Mouse (Mus musculus): ENCODE results near the gene Tbcd. TPM values are rescaled to one million over a fixed set of nuclear protein-coding genes. Genes with fewer than 3 reads are reported as not detected.

Gene Tbcd
- total and polyA plus RNA-seq, 3 experiments: 62.1 to 86.7 (median 70.4) TPM

- H3K36me3 ChIP-seq (replicated peaks in 1 of 2; ENCODE audit: control insufficient read depth in 1 of 2, insufficient read depth in 1 of 2, low read length in 1 of 2): peaks cover 41 to 94% of the 10 kb centered on the region in 2 experiments
- dilution Hi-C loops (cut with MboI; ENCODE audit: extremely low pct_ligation_motif_present, extremely low pct_unique_long_range_greater_than_20kb, low sequenced_read_pairs): no loop called here
- H3K4me3 ChIP-seq (replicated peaks in 1 of 3; ENCODE audit: low read depth in 2 of 3, low read length in 2 of 3, poor library complexity in 1 of 3): no peak overlapping the region
- H3K4me1 ChIP-seq (ENCODE audit: control insufficient read depth in 1 of 2, insufficient read depth in 2 of 2): peaks cover 0 to 14% of the 10 kb centered on the region in 2 experiments; a peak in 1 of 4 replicates
- DNase-seq (ENCODE audit: extremely low read depth): no peak
- no peaks in the 10 kb centered on the region for H3K27me3 ChIP-seq (replicated peaks)
- H3K9ac ChIP-seq (ENCODE audit: insufficient read depth, low read depth): no peak overlapping the region
- H3K4me2 ChIP-seq (ENCODE audit: insufficient read depth, low read depth, poor library complexity, severe bottlenecking): no peak overlapping the region
- H3K79me2 ChIP-seq (replicated peaks; ENCODE audit: control insufficient read depth, extremely low read depth, insufficient read depth, poor library complexity, severe bottlenecking): no peaks in the 10 kb centered on the region
- H3K9me3 ChIP-seq (replicated peaks; ENCODE audit: low read length): no peaks in the 10 kb centered on the region
- TF ChIP-seq USF1 (IDR thresholded peaks at IDR 0.05; ENCODE audit: low read depth, low read length) (no peak), NRF1 (IDR thresholded peaks at IDR 0.05; ENCODE audit: low read depth, low read length) (no peak), SMC3 (IDR thresholded peaks at IDR 0.05; ENCODE audit: low read depth, low read length) (no peak), ZNF384 (IDR thresholded peaks at IDR 0.05; ENCODE audit: low read depth, low read length) (no peak), ELF1 (IDR thresholded peaks at IDR 0.05; ENCODE audit: low read depth, low read length) (no peak), PAX5 (IDR thresholded peaks at IDR 0.05; ENCODE audit: low read length) (no peak), IRF4 (IDR thresholded peaks at IDR 0.05; ENCODE audit: low read depth, low read length) (no peak), JUND (conservative IDR thresholded peaks at IDR 0.05; ENCODE audit: low read depth, low read length) (no peak), MEF2A (IDR thresholded peaks at IDR 0.05; ENCODE audit: borderline replicate concordance, low read depth, low read length) (no peak), TCF12 (IDR thresholded peaks at IDR 0.05; ENCODE audit: low read depth, low read length) (no peak), EP300 (IDR thresholded peaks at IDR 0.05; ENCODE audit: low read length) (no peak), RCOR1 (conservative IDR thresholded peaks at IDR 0.05; ENCODE audit: low read depth, low read length) (no peak), CTCF (conservative IDR thresholded peaks at IDR 0.05 in 1 of 2, IDR thresholded peaks at IDR 0.05 in 1 of 2; ENCODE audit: low read depth in 2 of 2, low read length in 2 of 2) (no peak)
- no peak overlapping the region for H3K27ac ChIP-seq (ENCODE audit: insufficient read depth, low read depth)
- in situ Hi-C loops (cut with MboI; ENCODE audit: low pct_ligation_motif_present, low pct_unique_long_range_greater_than_20kb, low sequenced_read_pairs): no loop called here
Observed at GRCm38 (mm10) chr11:121500595-121500994, 48.8 kb downstream of the Tbcd start.

GRCm38 (mm10) chr11:121501525-121501924 is 49.8 kb downstream of the Tbcd start:
- dilution Hi-C loops (cut with MboI; ENCODE audit: extremely low pct_ligation_motif_present, extremely low pct_unique_long_range_greater_than_20kb, low sequenced_read_pairs): no loop called here
- Histone ChIP-seq H3K4me2 (ENCODE audit: insufficient read depth, low read depth, poor library complexity, severe bottlenecking) (no peak overlapping the region), H3K4me3 (replicated peaks in 1 of 3; ENCODE audit: low read depth in 2 of 3, low read length in 2 of 3, poor library complexity in 1 of 3) (no peak overlapping the region), H3K9me3 (replicated peaks; ENCODE audit: low read length) (no peaks in the 10 kb centered on the region), H3K4me1 (ENCODE audit: control insufficient read depth in 1 of 2, insufficient read depth in 2 of 2) (peaks cover 0 to 14% of the 10 kb centered on the region in 2 experiments; a peak in 1 of 4 replicates), H3K36me3 (replicated peaks in 1 of 2; ENCODE audit: control insufficient read depth in 1 of 2, insufficient read depth in 1 of 2, low read length in 1 of 2) (peaks cover 43 to 94% of the 10 kb centered on the region in 2 experiments), H3K79me2 (replicated peaks; ENCODE audit: control insufficient read depth, extremely low read depth, insufficient read depth, poor library complexity, severe bottlenecking) (no peaks in the 10 kb centered on the region), H3K9ac (ENCODE audit: insufficient read depth, low read depth) (no peak overlapping the region), H3K27ac (ENCODE audit: insufficient read depth, low read depth) (no peak overlapping the region), H3K27me3 (replicated peaks) (no peaks in the 10 kb centered on the region)
- no peak for DNase-seq (ENCODE audit: extremely low read depth)
- TF ChIP-seq ELF1 (IDR thresholded peaks at IDR 0.05; ENCODE audit: low read depth, low read length) (no peak), KAT2A (IDR thresholded peaks at IDR 0.05; ENCODE audit: insufficient replicate concordance, low read length) (no peak), JUN (IDR thresholded peaks at IDR 0.05; ENCODE audit: insufficient read depth, low read depth, low read length) (no peak), POLR2A (IDR thresholded peaks at IDR 0.05; ENCODE audit: low read depth, low read length) (no peak), GABPA (IDR thresholded peaks at IDR 0.05; ENCODE audit: insufficient replicate concordance, low read depth, low read length) (no peak), TBP (conservative IDR thresholded peaks at IDR 0.05; ENCODE audit: low read depth, low read length) (no peak), RCOR1 (conservative IDR thresholded peaks at IDR 0.05; ENCODE audit: low read depth, low read length) (no peak), PAX5 (IDR thresholded peaks at IDR 0.05; ENCODE audit: low read length) (no peak), SIN3A (IDR thresholded peaks at IDR 0.05; ENCODE audit: low read length) (no peak), IRF4 (IDR thresholded peaks at IDR 0.05; ENCODE audit: low read depth, low read length) (no peak), EP300 (IDR thresholded peaks at IDR 0.05; ENCODE audit: low read length) (no peak), NELFE (IDR thresholded peaks at IDR 0.05; ENCODE audit: low read depth, low read length) (no peak), E2F4 (IDR thresholded peaks at IDR 0.05; ENCODE audit: insufficient replicate concordance, low read depth, low read length) (no peak), HCFC1 (IDR thresholded peaks at IDR 0.05; ENCODE audit: low read depth, low read length) (no peak), BHLHE40 (IDR thresholded peaks at IDR 0.05; ENCODE audit: low read depth, low read length) (no peak), TCF12 (IDR thresholded peaks at IDR 0.05; ENCODE audit: low read depth, low read length) (no peak), MAFK (IDR thresholded peaks at IDR 0.05; ENCODE audit: insufficient replicate concordance, low read length) (no peak), ZNF384 (IDR thresholded peaks at IDR 0.05; ENCODE audit: low read depth, low read length) (no peak), JUND (conservative IDR thresholded peaks at IDR 0.05; ENCODE audit: low read depth, low read length) (no peak), USF1 (IDR thresholded peaks at IDR 0.05; ENCODE audit: low read depth, low read length) (no peak)
- in situ Hi-C loops (cut with MboI; ENCODE audit: low pct_ligation_motif_present, low pct_unique_long_range_greater_than_20kb, low sequenced_read_pairs): no loop called here

Data from CH12.LX (cell line).